Mouse (Mus musculus) brain, adult 2 months (tissue): ENCODE data around the gene 2310057M21Rik.
A peak's percentile ranks its signal among the peaks of the same experiment; 100 is the strongest.

ENCODE experiments used
- DNase-seq: peaks from one replicate; pipeline ENCODE4 v3.0.0; 2011; ENCODE audit warnings: low read depth, low spot score

Gene 2310057M21Rik

GRCm38 (mm10) chr7:131322192-131322591, 40.4 kb downstream of the 2310057M21Rik start, which contains the start of gene Cuzd1:
Gene Cuzd1, minus strand, starts transcription at chr7:131322292.
- DNase-seq: no peak

GRCm38 (mm10) chr7:131318340-131318739, 44.2 kb downstream of the 2310057M21Rik start:
- DNase-seq: peak; percentile 12

- no peak for DNase-seq
These were observed 45.0 kb downstream of the 2310057M21Rik start for GRCm38 (mm10) chr7:131317587-131317986.

GRCm38 (mm10) chr7:131314493-131314892, 48.1 kb downstream of the 2310057M21Rik start:
- no peak for DNase-seq

- no peak for DNase-seq
These were observed 55.8 kb downstream of the 2310057M21Rik start for GRCm38 (mm10) chr7:131306733-131307132.

- no peak for DNase-seq
These were observed 59.2 kb downstream of the 2310057M21Rik start for GRCm38 (mm10) chr7:131303340-131303739.

- no peak for DNase-seq
These were observed 65.4 kb downstream of the 2310057M21Rik start for GRCm38 (mm10) chr7:131297151-131297550.
